Mouse (Mus musculus) neural tube, embryonic 13.5 days (tissue): ENCODE measurements around the gene Colgalt1. TPM values are rescaled to one million over a fixed set of nuclear protein-coding genes. Genes with fewer than 3 reads are reported as not detected.

ENCODE experiments used
- ATAC-seq: fragments of 200-750 bp; cut with Nextera tagmentation; 2 replicates; pipeline ENCODE4 v1.8.0; 2017; ENCODE audit warnings: low read depth, mild to moderate bottlenecking, moderate TSS enrichment, moderate library complexity
- H3K27ac ChIP-seq: fragments of 300-500 bp; sonication (generic); replicated peaks from 2 replicates; pipeline ENCODE4 v1.5.1; 2015; ENCODE audit warnings: moderate library complexity, mild to moderate bottlenecking, inconsistent platforms
- H3K27me3 ChIP-seq: fragments of 300-500 bp; sonication (generic); 2 replicates; pipeline ENCODE4 v1.6.1; 2015; ENCODE audit warnings: mild to moderate bottlenecking, inconsistent platforms
- H3K36me3 ChIP-seq: fragments of 300-500 bp; sonication (generic); 2 replicates; pipeline ENCODE4 v1.6.1; 2015; ENCODE audit warnings: mild to moderate bottlenecking, inconsistent platforms
- H3K4me1 ChIP-seq: fragments of 300-500 bp; sonication (generic); replicated peaks from 2 replicates; pipeline ENCODE4 v1.6.1; 2015; ENCODE audit warnings: inconsistent platforms
- H3K4me2 ChIP-seq: fragments of 300-500 bp; sonication (generic); 2 replicates; pipeline ENCODE4 v1.6.1; 2015; ENCODE audit warnings: inconsistent platforms, mild to moderate bottlenecking, moderate library complexity
- H3K4me3 ChIP-seq: fragments of 300-500 bp; sonication (generic); 2 replicates; pipeline ENCODE4 v1.5.1; 2015; ENCODE audit warnings: mild to moderate bottlenecking, inconsistent platforms
- H3K9ac ChIP-seq: fragments of 300-500 bp; sonication (generic); 2 replicates; pipeline ENCODE4 v1.6.1; 2015; ENCODE audit warnings: moderate library complexity, mild to moderate bottlenecking, inconsistent platforms
- H3K9me3 ChIP-seq: fragments of 300-500 bp; sonication (generic); 2 replicates; pipeline ENCODE4 v1.6.1; 2016; ENCODE audit warnings: inconsistent platforms
- WGBS: fragments of 180-500 bp; shearing (Covaris S2); methylation state at CpG from one replicate; pipeline ENCODE4 v1.1.7; 2015; 5-methylcytosine and 5-hydroxymethylcytosine counted together
- polyA plus RNA-seq: library from polyadenylated mRNA; unstranded; fragments of >200 nt; fragmentation: Nextera tagmentation; extraction: Ambion mirVana; gene quantifications from 2 replicates; pipeline ENCODE4 v1.2.1, GENCODE M21; 2015

Gene Colgalt1
- polyA plus RNA-seq, 1 experiment from 2014 or later = 66.8 TPM

DNA sequence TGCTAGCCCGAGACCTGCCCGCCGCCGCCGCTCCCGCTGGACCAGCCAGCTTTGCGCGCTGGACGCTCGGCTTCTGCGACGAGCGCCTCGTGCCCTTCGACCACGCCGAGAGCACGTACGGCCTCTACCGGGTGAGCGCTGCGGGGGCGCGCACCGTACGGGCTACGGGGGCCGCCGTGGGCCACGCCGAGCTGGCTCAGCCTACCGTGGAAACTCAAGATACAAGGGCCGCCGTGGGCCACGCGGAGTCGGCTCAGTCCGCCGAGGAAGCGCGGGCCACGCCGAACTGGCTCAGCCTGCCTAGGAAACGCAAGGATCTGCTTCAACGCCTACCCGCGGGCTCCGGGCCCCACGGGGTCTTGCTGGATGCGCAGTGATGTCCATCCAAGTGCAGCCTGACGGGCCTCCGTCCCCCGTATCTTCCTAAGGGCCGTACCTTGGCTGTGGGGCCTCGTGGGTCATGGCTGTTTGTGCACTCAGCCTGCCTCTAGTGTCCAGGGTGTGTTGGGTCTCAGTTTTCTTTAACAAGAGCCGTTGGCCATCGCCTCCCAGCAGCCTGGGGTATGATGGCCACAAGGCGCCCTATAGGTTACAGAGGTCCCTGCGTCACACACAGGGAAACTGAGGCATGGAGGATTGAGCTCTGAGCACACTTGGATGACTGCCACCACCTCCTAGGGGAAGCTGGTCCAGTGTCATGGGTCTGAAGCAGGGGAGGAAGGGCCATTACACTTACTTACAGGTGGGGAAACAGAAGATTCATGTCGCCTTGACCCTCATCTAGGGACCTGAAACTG lies 18.2 kb upstream of the Colgalt1 start:
- ATAC-seq = peak; percentile 72

DNA sequence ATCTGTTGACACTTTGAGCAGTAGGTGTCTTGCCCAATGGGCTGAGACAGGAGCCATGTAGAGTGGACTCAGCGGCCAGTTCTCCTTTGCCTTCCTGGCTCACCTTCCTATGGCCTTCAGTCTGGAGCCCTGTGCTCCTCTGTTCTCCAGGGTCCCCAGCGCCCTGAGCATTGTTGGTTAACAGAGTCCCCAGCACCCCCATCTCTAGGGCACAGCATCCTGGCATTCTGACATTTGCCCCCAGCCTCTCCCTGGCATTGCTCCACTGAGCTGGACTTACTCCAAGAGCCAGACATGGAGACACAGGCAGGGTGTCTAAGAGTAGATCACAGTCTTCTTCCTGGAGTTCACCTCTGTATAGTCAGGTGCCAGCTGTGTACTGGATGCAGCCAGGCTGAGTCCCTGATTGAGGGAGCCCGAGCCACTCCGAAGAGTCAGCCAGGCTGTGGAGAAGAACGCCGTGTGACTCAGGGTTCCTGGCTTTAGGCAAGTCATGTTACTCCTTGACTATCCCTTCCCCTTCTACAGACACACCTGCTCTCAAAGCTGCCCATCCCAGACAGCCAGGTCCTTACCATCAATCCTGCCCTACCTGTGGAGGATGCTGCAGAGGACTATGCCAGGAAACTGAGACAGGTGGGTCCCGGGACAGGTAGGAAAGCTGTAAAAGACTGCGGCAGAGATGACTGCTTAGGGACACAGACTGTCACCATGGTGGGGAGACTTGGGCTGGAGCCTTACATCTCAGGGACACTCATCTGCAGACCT lies 17.1 kb upstream of the Colgalt1 start:
- peak overlapping the region; percentile 92 for H3K4me2 ChIP-seq
- H3K27ac ChIP-seq = no peak overlapping the region
- peak overlapping the region; percentile 27; the same call in 1 of the 2 replicates for H3K9ac ChIP-seq
- peaks cover 6% of the 10 kb centered on the region for H3K36me3 ChIP-seq
- H3K27me3 ChIP-seq = no peaks in the 10 kb centered on the region
- no peak for ATAC-seq
- H3K4me1 ChIP-seq = peaks cover 41% of the 10 kb centered on the region
- no peak overlapping the region for H3K4me3 ChIP-seq
- no peaks in the 10 kb centered on the region for H3K9me3 ChIP-seq
- WGBS = 95% methylated on average over 8 of the region's 8 CpGs

More for the DNA sequence above, 18.2 kb upstream of the Colgalt1 start:
- WGBS = 5% methylated on average over 59 of the region's 60 CpGs
- peaks cover 6% of the 10 kb centered on the region for H3K36me3 ChIP-seq
- H3K9ac ChIP-seq = peak overlapping the region; percentile 92
- H3K27ac ChIP-seq = peak overlapping the region; percentile 98
- H3K27me3 ChIP-seq = no peaks in the 10 kb centered on the region
- H3K4me3 ChIP-seq = peak overlapping the region; percentile 68
- H3K4me2 ChIP-seq = peak overlapping the region; percentile 92
- H3K9me3 ChIP-seq = no peaks in the 10 kb centered on the region
- peaks cover 41% of the 10 kb centered on the region for H3K4me1 ChIP-seq

DNA sequence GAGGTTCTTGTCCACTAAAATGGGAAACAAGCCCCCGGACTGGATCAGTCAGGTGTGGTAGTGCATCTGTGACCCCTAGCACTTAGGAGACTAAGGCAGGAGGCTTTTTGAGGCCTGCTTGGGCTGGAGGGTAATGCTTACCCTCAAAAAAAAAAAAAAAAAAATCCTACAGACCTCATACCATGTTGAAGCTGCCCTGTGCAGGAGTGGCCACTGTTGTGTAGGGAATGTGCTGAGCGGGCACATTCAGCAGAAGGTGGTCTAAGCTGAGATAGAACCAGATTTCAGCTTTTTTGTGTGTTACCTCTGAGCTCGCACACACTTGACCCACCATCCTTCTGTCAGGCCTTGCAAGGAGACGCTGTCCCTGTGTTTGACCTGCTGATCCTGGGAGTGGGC lies 16.5 kb upstream of the Colgalt1 start:
- Histone ChIP-seq H3K9me3 (no peaks in the 10 kb centered on the region), H3K9ac (no peak overlapping the region), H3K4me2 (no peak overlapping the region), H3K27me3 (peaks cover under 1% of the 10 kb centered on the region; the same call in 1 of the 2 replicates), H3K36me3 (peaks cover 11% of the 10 kb centered on the region), H3K4me3 (no peak overlapping the region), H3K27ac (no peak overlapping the region), H3K4me1 (peaks cover 41% of the 10 kb centered on the region)
- ATAC-seq = no peak
- 96% methylated on average over 4 of the region's 4 CpGs for WGBS

DNA sequence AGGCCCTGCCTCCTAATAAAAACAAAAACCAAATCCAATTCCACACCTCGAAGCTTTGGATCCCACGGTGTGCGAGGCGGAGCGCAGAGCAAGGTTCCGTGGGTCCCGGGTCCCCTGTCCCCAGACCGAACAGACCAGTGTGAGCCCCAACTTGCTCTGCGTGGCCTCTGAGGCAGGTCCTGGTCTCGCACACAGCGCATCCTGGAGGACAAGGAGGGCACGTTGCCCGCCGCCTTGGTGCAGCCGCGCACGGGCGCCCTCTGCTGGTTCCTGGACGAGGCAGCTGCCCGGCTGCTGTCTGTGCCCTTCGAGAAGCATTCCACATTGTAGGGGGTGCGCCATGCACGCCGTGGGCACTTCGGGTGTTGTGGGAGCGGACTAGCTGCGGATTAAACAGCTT lies 14.9 kb upstream of the Colgalt1 start:
- Histone ChIP-seq H3K27ac (no peak overlapping the region), H3K9me3 (no peaks in the 10 kb centered on the region), H3K4me3 (no peak overlapping the region), H3K36me3 (peaks cover 21% of the 10 kb centered on the region), H3K4me1 (peaks cover 36% of the 10 kb centered on the region), H3K27me3 (peaks cover 16% of the 10 kb centered on the region), H3K4me2 (0 out of 2 replicates have a peak overlapping the region, but pooled peaks have one; percentile 6), H3K9ac (0 out of 2 replicates have a peak overlapping the region, but pooled peaks have one; percentile 41)
- 7% methylated on average over 27 of the region's 27 CpGs for WGBS
- peak; percentile 1; the same call in 1 of the 2 replicates for ATAC-seq

- 0 out of 2 replicates have a peak overlapping the region, but pooled peaks have one; percentile 41 for H3K9ac ChIP-seq
These were observed 14.4 kb upstream of the Colgalt1 start for GRCm38 (mm10) chr8:71596384-71596783.

GRCm38 (mm10) chr8:71596798-71597197 lies 14.0 kb upstream of the Colgalt1 start:
- no peak overlapping the region for H3K27ac ChIP-seq
- H3K4me2 ChIP-seq = no peak overlapping the region
- no peaks in the 10 kb centered on the region for H3K9me3 ChIP-seq
- H3K27me3 ChIP-seq = peaks cover 25% of the 10 kb centered on the region
- H3K36me3 ChIP-seq = peaks cover 21% of the 10 kb centered on the region
- ATAC-seq = no peak
- H3K4me3 ChIP-seq = no peak overlapping the region
- no peak overlapping the region for H3K9ac ChIP-seq
- WGBS = 82% methylated on average over 4 of the region's 4 CpGs
- peaks cover 30% of the 10 kb centered on the region for H3K4me1 ChIP-seq

More at GRCm38 (mm10) chr8:71596384-71596783, 14.4 kb upstream of the Colgalt1 start:
- no peaks in the 10 kb centered on the region for H3K9me3 ChIP-seq
- H3K27ac ChIP-seq = no peak overlapping the region
- 50% methylated on average over 6 of the region's 6 CpGs for WGBS
- H3K4me2 ChIP-seq = no peak overlapping the region
- peaks cover 21% of the 10 kb centered on the region for H3K27me3 ChIP-seq
- no peak overlapping the region for H3K4me3 ChIP-seq
- no peak for ATAC-seq
- peaks cover 30% of the 10 kb centered on the region for H3K4me1 ChIP-seq
- peaks cover 21% of the 10 kb centered on the region for H3K36me3 ChIP-seq

- ATAC-seq = no peak
- Histone ChIP-seq H3K4me3 (no peak within 1 kb of the TSS), H3K4me2 (no peak within 1 kb of the TSS), H3K9me3 (no peaks in the 10 kb centered on the region), H3K4me1 (peaks cover 36% of the 10 kb centered on the region), H3K27me3 (peaks cover 31% of the 10 kb centered on the region), H3K9ac (peak within 1 kb of the TSS; percentile 41; the same call in 1 of the 2 replicates), H3K27ac (no peak within 1 kb of the TSS), H3K36me3 (peaks cover 21% of the 10 kb centered on the region)
- whole genome bisulfite sequencing = 65% methylated on average over 3 of the region's 3 CpGs
These were observed 13.3 kb upstream of the Colgalt1 start, which contains the start of gene Fam129c for GRCm38 (mm10) chr8:71597451-71597850. Gene Fam129c (plus strand): TSS chr8:71597648.

GRCm38 (mm10) chr8:71598375-71598774 lies 12.4 kb upstream of the Colgalt1 start:
- Histone ChIP-seq H3K27me3 (peaks cover 41% of the 10 kb centered on the region), H3K4me2 (no peak overlapping the region), H3K4me3 (no peak overlapping the region), H3K9ac (no peak overlapping the region), H3K36me3 (peaks cover 21% of the 10 kb centered on the region), H3K9me3 (no peaks in the 10 kb centered on the region), H3K4me1 (peaks cover 36% of the 10 kb centered on the region), H3K27ac (no peak overlapping the region)
- ATAC-seq = no peak

DNA sequence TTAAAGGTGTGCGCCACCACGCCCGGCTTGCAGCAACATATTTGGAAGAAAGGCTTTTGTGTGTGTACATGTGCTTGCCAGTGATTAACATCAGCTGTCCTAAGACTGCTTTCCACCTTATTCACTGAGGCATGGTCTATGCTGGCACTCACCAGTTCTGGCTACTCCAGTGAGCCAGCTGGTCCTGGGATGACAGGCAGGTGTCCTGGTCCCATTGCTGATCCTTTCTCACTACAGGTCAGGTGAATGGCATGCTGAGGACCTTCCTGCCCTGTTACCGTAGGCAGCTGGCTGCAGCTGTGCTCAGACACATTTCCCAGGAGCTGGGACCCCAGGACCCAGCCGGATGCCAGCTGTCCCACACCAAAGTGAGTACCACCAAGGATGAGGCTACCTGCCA lies 12.0 kb upstream of the Colgalt1 start:
- Histone ChIP-seq H3K4me2 (no peak overlapping the region), H3K36me3 (peaks cover 21% of the 10 kb centered on the region), H3K9me3 (no peaks in the 10 kb centered on the region), H3K4me1 (peaks cover 31% of the 10 kb centered on the region), H3K9ac (no peak overlapping the region), H3K27ac (no peak overlapping the region), H3K4me3 (no peak overlapping the region), H3K27me3 (peaks cover 45% of the 10 kb centered on the region)
- ATAC-seq = no peak
- 91% methylated on average over 5 of the region's 5 CpGs for WGBS

- peaks cover 51% of the 10 kb centered on the region for H3K27me3 ChIP-seq
- peak; percentile 55 for ATAC-seq
These were observed 8.7 kb upstream of the Colgalt1 start for GRCm38 (mm10) chr8:71601939-71602665.

GRCm38 (mm10) chr8:71602666-71603334 lies 8.0 kb upstream of the Colgalt1 start:
- H3K27me3 ChIP-seq = peaks cover 51% of the 10 kb centered on the region
- H3K9ac ChIP-seq = peak overlapping the region; percentile 67
- H3K4me2 ChIP-seq = peak overlapping the region; percentile 57
- WGBS = 3% methylated on average over 32 of the region's 32 CpGs
- H3K36me3 ChIP-seq = peaks cover 15% of the 10 kb centered on the region
- peak; percentile 76 for ATAC-seq
- peak overlapping the region; percentile 38 for H3K4me3 ChIP-seq
- H3K4me1 ChIP-seq = peaks cover 16% of the 10 kb centered on the region
- 0 out of 2 replicates have a peak overlapping the region, but pooled peaks have one; percentile 46 for H3K27ac ChIP-seq
- no peaks in the 10 kb centered on the region for H3K9me3 ChIP-seq

More at GRCm38 (mm10) chr8:71601939-71602665, 8.7 kb upstream of the Colgalt1 start:
- Histone ChIP-seq H3K9ac (peak overlapping the region; percentile 67), H3K4me3 (peak overlapping the region; percentile 38), H3K27ac (0 out of 2 replicates have a peak overlapping the region, but pooled peaks have one; percentile 46), H3K36me3 (peaks cover 15% of the 10 kb centered on the region), H3K9me3 (no peaks in the 10 kb centered on the region), H3K4me2 (peak overlapping the region; percentile 57), H3K4me1 (peaks cover 16% of the 10 kb centered on the region)
- WGBS = 3% methylated on average over 63 of the region's 65 CpGs
